Mouse (Mus musculus): Measurements from ENCODE around the gene C130050O18Rik. TPM values are rescaled to one million over a fixed set of nuclear protein-coding genes. Genes with fewer than 3 reads are reported as not detected.

Gene C130050O18Rik
- polyA plus RNA-seq, 1 experiment from 2014 or later, result 0.13 TPM

DNA sequence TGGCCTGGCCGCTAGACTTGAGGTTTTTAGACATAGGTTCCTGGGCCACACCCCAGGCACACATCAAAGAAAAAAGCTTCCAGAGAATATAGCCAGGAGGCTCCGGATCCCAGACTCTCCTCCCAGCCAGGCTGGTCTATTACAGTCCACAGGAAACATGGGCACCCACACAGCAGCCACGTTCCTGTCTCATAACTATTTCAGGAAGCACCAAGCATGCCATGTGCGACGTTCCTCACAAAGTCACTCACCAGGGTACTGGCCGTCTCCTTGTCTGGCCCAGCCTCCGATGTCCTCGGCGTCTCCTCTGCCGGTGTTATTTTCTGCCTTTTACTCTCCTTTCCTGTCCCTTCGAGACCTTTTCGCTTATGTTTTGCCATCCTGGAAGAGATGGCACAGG, 50.1 kb downstream of the C130050O18Rik start:
- Histone ChIP-seq H3K27me3 (no peaks in the 10 kb centered on the region), H3K4me2 (replicated peaks) (no peak overlapping the region), H3K4me1 (replicated peaks) (peaks cover 12% of the 10 kb centered on the region), H3K9ac (replicated peaks) (no peak overlapping the region), H3K27ac (no peak overlapping the region), H3K9me3 (no peaks in the 10 kb centered on the region), H3K4me3 (replicated peaks) (no peak overlapping the region), H3K36me3 (peaks cover 17% of the 10 kb centered on the region)
- ATAC-seq, result no peak
- 91% methylated on average over 12 of the region's 12 CpGs for WGBS

DNA sequence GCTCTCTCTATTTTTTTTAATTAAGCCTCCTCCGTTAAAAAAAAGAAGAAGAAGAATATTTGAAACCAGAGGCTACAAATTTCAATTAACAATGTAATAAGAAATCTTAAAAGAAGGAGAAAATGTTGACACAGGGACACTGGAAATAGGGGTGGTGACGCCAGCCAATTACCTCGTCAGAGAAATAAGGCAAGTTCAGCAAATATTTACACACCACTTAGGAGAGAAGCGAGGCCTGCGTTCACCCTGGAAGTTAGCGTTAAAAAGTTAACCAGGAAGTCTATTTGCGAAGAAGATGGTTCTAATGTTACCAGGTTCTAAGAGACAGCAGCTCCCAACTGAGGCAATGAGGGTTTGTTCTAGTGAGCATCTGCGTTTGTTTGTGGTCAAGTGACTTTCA, 52.2 kb downstream of the C130050O18Rik start:
- H3K36me3 ChIP-seq, result peaks cover 14% of the 10 kb centered on the region
- H3K4me3 ChIP-seq (replicated peaks), result no peak overlapping the region
- H3K27me3 ChIP-seq, result no peaks in the 10 kb centered on the region
- H3K9ac ChIP-seq (replicated peaks), result no peak overlapping the region
- H3K4me1 ChIP-seq (replicated peaks), result peaks cover 17% of the 10 kb centered on the region
- H3K4me2 ChIP-seq (replicated peaks), result no peak overlapping the region
- ATAC-seq, result no peak
- 87% methylated on average over 8 of the region's 8 CpGs for whole genome bisulfite sequencing
- H3K9me3 ChIP-seq, result no peaks in the 10 kb centered on the region
- H3K27ac ChIP-seq, result no peak overlapping the region

DNA sequence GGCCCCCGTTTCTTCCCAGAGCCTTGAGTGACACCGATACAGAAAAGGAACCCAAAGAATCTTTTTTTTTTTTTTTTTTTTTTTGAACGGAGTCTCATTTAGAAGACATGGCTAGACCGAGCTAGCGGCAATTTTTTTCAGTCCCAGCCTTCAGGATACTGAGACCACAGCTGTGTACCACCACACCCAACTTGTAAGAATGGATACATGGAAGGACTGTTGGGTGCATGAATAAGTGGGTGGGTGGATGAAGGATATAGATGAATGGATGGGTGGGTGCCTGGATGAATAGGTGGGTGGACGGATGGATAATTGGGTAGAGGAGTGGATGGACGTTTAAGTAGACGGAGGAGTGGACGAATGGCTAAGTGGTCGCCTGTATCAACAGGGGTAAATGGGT, 54.9 kb downstream of the C130050O18Rik start:
- H3K27ac ChIP-seq, result no peak overlapping the region
- peak; percentile 49 for ATAC-seq

DNA sequence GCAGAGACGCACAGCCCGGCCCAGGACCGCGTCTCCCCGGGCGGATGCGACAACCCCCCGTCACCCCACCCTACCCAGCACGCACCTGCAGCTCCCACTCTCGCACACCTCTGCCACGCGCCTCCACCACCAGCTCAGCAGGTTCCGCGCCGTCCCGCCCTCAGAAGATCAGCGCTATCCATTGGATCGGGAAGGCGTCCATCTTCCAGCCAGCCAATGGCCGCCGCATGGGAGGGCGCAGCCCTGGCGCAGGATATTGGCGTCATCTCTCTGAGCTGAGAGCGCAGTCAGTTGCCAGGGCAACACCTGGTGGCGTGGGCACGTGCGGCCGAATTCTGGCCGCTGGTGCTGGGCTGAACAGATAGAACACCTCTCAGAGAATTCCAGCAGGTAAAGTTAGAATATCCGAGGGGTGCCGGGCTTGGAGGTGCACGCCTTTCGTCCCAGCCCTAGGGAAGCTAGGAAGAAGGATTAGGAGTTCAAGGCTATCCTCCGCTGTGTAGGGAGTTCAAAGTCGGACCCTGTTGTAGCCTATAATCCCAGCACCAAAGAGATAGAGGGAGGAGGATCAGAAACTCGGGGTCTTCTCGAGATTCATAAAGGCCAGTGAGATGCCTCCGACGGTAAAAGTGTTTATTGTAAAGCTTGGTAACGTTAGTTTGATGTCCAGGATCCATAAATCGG, 55.4 kb downstream of the C130050O18Rik start, which contains the start of gene 3110082I17Rik:
TSS of gene 3110082I17Rik (minus strand) at position 144 of the 684 bp plus-strand sequence.
- peak; percentile 100 for ATAC-seq
- Histone ChIP-seq H3K4me2 (replicated peaks) (peak within 1 kb of the TSS; percentile 77), H3K9me3 (no peaks in the 10 kb centered on the region), H3K27me3 (no peaks in the 10 kb centered on the region), H3K4me3 (replicated peaks) (peak within 1 kb of the TSS; percentile 70), H3K27ac (no peak within 1 kb of the TSS), H3K9ac (replicated peaks) (peak within 1 kb of the TSS; percentile 68), H3K36me3 (peaks cover 3% of the 10 kb centered on the region; the same call in 1 of the 2 replicates), H3K4me1 (replicated peaks) (peaks cover 17% of the 10 kb centered on the region)
- 4% methylated on average over 42 of the region's 42 CpGs for WGBS

More for the DNA sequence above, 54.9 kb downstream of the C130050O18Rik start:
- Histone ChIP-seq H3K27me3 (no peaks in the 10 kb centered on the region), H3K4me2 (replicated peaks) (peak overlapping the region; percentile 77), H3K9me3 (no peaks in the 10 kb centered on the region), H3K4me3 (replicated peaks) (peak overlapping the region; percentile 70), H3K4me1 (replicated peaks) (peaks cover 17% of the 10 kb centered on the region), H3K9ac (replicated peaks) (peak overlapping the region; percentile 68), H3K36me3 (peaks cover 6% of the 10 kb centered on the region)
- WGBS, result 11% methylated on average over 10 of the region's 10 CpGs

DNA sequence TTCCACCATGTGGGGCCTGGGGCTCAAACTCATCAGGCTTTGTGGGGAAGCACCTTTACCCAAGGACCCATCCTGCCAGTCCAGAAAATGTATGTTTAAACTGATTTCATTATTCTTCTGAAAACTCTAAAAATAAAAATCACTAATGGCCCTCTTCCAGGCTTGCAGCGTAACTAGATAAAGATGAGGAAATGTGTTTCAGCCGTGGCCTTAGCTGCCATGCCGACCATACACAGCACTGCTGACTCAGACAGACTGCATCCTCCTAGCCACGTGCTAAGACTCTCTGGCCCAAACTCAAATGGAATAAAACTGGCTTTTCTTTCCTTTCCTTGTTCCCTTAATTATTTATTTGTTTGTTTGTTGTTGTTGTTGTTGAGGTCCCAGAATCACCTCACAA, 59.8 kb downstream of the C130050O18Rik start:
- Histone ChIP-seq H3K27ac (no peak overlapping the region), H3K9ac (replicated peaks) (no peak overlapping the region), H3K4me2 (replicated peaks) (no peak overlapping the region), H3K36me3 (no peaks in the 10 kb centered on the region), H3K9me3 (no peaks in the 10 kb centered on the region), H3K4me3 (replicated peaks) (no peak overlapping the region), H3K27me3 (no peaks in the 10 kb centered on the region), H3K4me1 (replicated peaks) (peaks cover 7% of the 10 kb centered on the region)
- no peak for ATAC-seq
- 74% methylated on average over 4 of the region's 4 CpGs for WGBS

MicroRNAs within 50 kb of the gene (microRNA counts, 519-probe panel; counts per million panel counts)
- 110 counts per million, percentile 56 among the panel's probes with 10 or more counts for microRNA mmu-miR-339-3p
- 110 counts per million, percentile 56 among the panel's probes with 10 or more counts for microRNA mmu-miR-339-5p

Small RNA genes lying within 50 kb of the gene (microRNA-seq; reads per million reads assigned to microRNA genes)
- gene Mir339, result 388 reads per million, percentile 67 among the genes with 10 or more reads in this experiment

Other genes starting within 250 kb of the C130050O18Rik start
- gene Sun1, start 204.6 kb upstream of the C130050O18Rik start, polyA plus RNA-seq (2015; fragmentation: Nextera tagmentation; extraction: Ambion mirVana), result 45.9 and 49.1 TPM in 2 replicates
- gene Get4, start 153.0 kb upstream of the C130050O18Rik start, polyA plus RNA-seq (2015; fragmentation: Nextera tagmentation; extraction: Ambion mirVana), result 112 and 116 TPM in 2 replicates
- 13.8 and 14.5 TPM in 2 replicates for gene Adap1, start 79.7 kb upstream of the C130050O18Rik start, polyA plus RNA-seq (2015; fragmentation: Nextera tagmentation; extraction: Ambion mirVana)
- 120 and 131 TPM in 2 replicates for gene Cox19, start 53.9 kb upstream of the C130050O18Rik start, polyA plus RNA-seq (2015; fragmentation: Nextera tagmentation; extraction: Ambion mirVana)
- not detected in 2 replicates for gene Cyp2w1, start 52.7 kb upstream of the C130050O18Rik start, polyA plus RNA-seq (2015; fragmentation: Nextera tagmentation; extraction: Ambion mirVana)
- gene Gpr146, start 27.6 kb upstream of the C130050O18Rik start, polyA plus RNA-seq (2015; fragmentation: Nextera tagmentation; extraction: Ambion mirVana), result 1.7 TPM in 2 replicates
- 6.0 and 7.5 TPM in 2 replicates for gene Gper1, start 17.9 kb downstream of the C130050O18Rik start, polyA plus RNA-seq (2015; fragmentation: Nextera tagmentation; extraction: Ambion mirVana)
- gene 3110082I17Rik, start 55.2 kb downstream of the C130050O18Rik start, polyA plus RNA-seq (2015; fragmentation: Nextera tagmentation; extraction: Ambion mirVana), result 17.3 and 19.5 TPM in 2 replicates
- gene Zfand2a, start 79.3 kb downstream of the C130050O18Rik start, polyA plus RNA-seq (2015; fragmentation: Nextera tagmentation; extraction: Ambion mirVana), result 12.7 and 13.9 TPM in 2 replicates
- gene Uncx, start 138.2 kb downstream of the C130050O18Rik start, polyA plus RNA-seq (2015; fragmentation: Nextera tagmentation; extraction: Ambion mirVana), result 48.5 and 58.7 TPM in 2 replicates

All from midbrain, embryonic 13.5 days (tissue).